Mouse (Mus musculus) small intestine, adult 10 weeks (tissue): ENCODE data around the gene Xrcc2. TPM values are rescaled to one million over a fixed set of nuclear protein-coding genes. Genes with fewer than 3 reads are reported as not detected.

Experiments used
- polyA plus RNA-seq: library from polyadenylated mRNA; stranded (reverse); fragments of 350-450 nt; fragmentation: Illumina TruSeq; extraction: RNeasy Lipid Tissue Mini Kit (QIAGEN cat#74804); gene quantifications from one replicate; pipeline ENCODE4 v1.2.3, GENCODE M21; 2014; ENCODE audit warnings: low replicate concordance

Xrcc2 gene
- 2.0 TPM for polyA plus RNA-seq

DNA sequence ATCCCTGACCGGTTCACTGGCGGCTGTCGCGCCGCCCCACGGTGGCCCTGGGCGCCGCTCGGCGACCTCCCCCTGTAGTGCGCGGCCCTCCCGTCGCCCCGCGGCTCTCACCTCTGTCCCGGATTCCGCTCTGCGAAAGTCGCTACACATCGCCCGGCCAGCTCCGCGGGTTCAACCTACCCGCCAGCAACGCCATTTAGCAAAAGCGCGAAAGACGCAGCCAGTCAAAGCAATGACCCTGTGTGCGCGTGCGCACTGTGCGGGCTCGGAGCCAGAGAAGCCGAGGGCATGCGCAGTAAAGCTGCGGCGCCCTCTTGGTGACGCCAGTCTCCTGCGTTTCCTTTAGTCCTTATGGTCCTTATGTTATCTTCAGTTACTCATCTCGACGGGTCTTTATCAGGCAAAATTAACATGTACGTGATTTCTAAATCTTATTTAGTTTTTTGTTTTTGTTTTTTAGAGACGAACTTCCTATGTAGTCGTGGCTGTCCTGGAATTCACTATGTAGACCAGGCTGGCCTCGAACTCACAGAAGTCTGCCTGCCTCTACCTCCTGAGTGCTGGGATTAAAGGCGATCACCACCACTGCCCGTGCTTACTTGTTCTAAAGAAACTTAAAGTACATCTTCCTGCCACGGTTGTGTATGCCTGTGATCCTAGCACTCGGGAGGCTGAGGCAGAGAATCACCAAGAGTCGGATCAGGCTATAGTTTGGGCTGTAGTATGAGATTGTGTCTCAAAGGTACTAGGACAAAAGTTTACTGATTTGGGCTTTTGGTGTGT is at the start of gene Xrcc2:
Gene Xrcc2, minus strand, starts transcription at position 259 of the 783 bp plus-strand sequence.

Other genes with a start within 250 kb of the Xrcc2 start
- 38.7 TPM for gene Kmt2c, start 207.0 kb downstream of the Xrcc2 start, polyA plus RNA-seq
- gene Cct8l1, start 189.8 kb downstream of the Xrcc2 start, polyA plus RNA-seq: not detected
- 0.19 TPM for gene Actr3b, start 54.2 kb upstream of the Xrcc2 start, polyA plus RNA-seq
- not detected for gene Gm21663, start 236.6 kb upstream of the Xrcc2 start, polyA plus RNA-seq
- gene Gm21671, start 248.6 kb upstream of the Xrcc2 start, polyA plus RNA-seq: not detected